Mouse (Mus musculus): ENCODE measurements around the gene Sec1.

Sec1 gene

DNA sequence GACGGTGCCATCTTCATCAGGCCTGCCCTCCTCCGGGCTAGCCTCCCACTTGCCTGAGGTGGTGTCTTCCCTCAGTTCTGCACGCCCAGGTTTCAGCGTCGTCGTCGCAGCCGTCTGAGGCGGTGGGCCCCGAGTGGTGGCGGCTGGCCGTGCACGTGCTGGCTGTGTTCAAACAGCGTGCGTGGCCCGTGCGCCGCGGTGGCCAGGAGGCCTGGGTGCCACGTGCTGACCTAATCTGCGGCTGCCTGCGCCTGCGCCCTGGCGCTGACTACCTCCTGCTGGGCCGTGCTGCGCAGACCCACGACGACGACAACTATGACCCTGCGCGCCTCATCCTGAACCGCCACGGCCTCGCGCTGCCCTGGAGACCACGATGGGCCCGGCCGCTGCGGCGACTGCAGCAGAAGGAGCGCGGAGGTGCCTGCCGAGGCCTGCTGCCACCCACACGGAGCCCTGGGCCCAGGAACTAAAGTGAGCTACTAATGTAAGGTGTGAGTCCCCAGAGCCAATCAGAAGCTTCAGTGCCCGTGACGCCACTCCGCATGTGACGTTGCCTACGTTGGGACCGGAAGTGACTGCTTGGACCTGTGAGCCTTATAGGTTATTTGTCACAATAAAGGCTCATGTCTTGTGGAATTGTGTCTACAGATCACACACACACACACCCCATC is at the start of gene Sec1:
TSS of gene Sec1 (minus strand) at position 482 of the 671 bp plus-strand sequence.
- no peak for DNase-seq (ENCODE audit: extremely low spot score, low read depth, low spot score)

DNA sequence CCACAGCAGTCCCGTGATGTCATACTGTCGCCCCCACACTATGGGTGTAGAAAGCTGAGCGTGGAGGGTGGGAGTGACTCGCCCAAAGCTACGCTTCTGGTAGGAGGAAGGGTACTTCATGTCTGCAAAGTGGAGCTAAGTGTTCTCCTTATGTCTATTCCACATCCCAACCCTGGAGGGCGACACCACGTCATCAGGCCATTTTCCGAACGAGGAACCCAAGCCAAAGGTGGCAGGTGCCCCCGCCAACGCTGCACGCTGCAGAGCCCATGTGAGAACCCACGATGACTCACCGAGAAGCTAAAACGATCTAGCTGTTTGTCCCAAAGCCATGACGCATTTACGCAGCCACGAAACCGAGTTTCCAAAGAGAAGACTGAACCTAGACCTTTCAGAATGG is 48.1 kb upstream of the Sec1 start:
- DNase-seq (ENCODE audit: extremely low spot score, low read depth, low spot score): no peak

DNA sequence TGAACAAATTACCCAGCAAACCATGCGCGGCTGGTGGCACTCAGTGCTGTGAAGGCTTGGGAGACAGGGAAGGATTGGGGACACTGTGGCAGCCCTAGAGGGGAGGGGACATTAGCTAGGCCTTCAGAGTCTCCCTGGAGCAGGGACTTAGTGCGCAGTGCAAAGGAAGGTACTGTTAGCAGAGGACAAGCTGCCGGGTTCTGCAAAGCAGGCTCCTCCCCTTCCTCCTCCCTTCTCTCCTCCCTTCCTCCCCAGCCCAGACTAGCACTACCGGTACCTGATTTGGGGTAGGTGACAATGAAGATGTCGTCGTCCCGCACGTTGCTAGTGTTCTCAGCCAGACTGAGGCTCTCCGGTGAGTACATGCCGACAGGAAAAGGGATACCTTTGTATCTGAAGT is 47.6 kb upstream of the Sec1 start:
- DNase-seq (ENCODE audit: extremely low spot score, low read depth, low spot score): no peak

DNA sequence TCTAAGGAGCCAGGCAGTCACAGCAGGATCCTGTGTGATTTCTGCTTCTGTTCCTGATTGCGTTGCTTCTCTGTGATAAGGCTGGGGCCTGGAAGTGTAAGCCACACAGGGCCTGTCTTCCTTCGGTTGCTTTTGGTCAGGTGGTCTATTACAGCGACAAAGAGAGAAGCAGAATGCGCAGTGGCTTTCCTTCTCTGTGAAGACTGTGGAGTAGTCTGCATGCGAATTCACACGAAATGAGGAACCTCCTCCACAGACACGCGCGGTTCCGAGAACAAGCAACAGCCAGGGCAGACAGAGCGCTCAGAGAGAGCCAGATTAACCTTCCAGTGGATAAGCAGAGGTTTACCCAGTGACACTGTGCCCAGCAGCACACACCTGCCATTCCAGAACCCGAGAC is 47.1 kb upstream of the Sec1 start:
- no peak for DNase-seq (ENCODE audit: extremely low spot score, low read depth, low spot score)

DNA sequence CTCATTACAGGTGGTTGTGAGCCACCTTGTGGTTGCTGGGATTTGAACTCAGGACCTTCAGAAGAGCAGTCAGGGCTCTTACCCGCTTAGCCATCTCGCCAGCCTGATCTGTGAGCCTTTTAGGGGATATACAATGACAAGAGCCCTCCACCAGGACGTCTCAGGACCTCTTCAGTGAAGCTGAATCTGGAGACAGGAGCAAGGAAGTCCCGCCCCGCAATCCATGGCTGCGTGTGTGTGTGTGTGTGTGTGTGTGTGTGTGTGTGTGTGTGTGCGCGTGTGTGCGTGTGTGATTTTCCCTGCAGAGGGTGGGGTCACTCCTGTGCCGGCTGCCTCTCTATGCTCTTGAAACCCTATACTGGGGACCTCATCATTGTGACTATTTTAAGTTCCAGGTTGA is 45.6 kb upstream of the Sec1 start:
- no peak for DNase-seq (ENCODE audit: extremely low spot score, low read depth, low spot score)

DNA sequence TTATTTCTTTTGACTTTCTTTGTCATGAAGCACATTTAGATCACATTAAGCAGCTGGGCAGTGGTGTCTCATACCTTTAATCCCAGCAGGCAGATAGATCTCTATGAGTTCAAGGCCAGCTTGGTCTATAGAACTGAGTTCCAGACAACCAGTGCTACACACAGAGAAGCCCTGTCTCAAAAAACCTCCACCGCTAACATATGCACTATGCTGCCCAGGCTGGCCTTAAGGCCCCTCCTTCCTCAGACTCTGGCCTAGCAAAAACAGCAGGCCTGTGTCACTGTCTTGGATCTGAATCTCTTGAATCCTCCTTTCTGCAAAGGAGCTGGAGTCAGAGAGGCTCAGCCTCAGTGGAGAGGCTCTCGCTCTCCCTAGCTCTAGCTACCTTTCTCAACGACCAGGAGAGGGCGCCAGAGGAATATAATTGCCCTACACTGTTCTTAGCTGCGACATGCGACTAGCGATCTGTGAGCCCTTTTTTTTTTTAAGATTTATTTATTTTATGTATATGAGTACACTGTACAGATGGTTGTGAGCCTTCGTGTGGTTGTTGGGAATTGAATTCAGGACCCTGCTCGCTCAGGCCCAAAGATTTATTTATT is 45.1 kb upstream of the Sec1 start:
- DNase-seq (ENCODE audit: extremely low spot score, low read depth, low spot score): no peak

DNA sequence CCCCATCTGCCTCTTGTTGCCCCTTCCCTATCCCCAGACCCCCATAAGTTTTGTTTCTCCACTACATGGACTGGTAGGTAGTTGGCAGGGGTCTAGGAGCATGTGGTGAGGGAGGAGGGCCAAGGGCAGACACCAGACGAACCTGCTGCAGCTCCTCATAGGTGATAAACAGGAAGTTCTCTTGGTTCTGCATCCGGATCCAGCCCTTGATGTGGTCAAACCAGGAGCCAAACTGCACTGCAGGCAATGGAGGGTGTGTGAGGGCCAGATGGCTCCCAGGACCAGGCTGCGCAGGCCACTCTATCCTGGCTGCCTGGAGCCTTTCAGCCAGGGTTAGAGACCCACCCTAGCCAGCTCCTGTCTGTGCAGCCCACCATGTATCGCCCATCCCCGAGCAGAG is 39.3 kb upstream of the Sec1 start:
- DNase-seq (ENCODE audit: extremely low spot score, low read depth, low spot score): no peak

DNA sequence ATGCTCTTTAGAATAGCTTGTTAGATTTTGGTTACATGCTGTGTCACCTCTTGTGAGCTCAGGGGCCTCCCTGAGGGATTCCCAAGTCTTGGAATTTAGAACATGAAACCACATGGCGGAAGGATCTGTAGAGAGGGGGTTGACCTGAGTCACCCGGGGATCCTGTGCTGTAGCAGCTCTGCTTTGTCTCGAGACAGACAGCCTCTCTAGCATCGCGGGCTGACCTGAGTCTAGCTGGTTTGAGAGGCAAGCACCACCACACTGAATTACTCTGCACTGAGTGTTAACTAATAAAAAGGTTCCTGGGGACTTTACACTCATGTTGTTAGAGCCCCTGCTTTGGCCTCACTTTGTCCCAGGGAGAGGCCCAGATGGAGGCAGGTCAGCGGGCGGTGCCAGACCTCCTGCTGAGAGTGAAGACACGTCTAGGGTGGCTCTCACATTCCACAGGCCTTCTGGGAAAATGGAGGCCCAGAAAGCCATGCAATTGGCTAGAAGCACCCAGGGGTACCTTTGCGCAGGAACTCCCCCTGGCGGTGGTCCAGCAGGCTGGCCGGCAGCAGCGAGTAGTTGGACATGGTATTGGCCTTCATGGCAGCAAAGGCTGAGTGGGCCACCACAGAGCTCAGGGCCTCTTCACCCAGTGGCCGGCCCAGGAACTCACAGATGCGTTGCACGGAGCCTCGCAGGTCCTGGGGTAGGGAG is 36.7 kb upstream of the Sec1 start:
- DNase-seq (ENCODE audit: extremely low spot score, low read depth, low spot score): no peak

DNA sequence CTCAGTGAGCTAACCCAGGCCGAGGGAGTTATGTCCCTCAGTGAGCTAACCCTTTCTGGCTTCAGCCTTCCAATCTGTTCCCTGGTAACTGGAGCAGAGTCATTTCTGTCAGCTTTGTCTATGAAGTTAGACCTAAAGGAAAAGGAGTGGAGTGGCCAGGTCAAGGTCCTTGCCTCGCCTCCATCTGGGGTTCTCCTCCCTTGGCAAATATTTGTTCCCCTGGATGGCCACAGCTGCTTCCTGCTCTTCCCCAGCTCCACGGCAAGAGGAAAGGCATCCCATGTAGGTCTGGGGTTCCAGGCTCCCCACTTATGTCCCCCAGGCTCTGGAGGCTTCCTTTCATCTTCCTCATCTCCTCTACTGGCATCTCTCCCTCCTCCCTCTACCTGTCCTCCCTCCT is 33.4 kb upstream of the Sec1 start:
- DNase-seq (ENCODE audit: extremely low spot score, low read depth, low spot score): no peak

DNA sequence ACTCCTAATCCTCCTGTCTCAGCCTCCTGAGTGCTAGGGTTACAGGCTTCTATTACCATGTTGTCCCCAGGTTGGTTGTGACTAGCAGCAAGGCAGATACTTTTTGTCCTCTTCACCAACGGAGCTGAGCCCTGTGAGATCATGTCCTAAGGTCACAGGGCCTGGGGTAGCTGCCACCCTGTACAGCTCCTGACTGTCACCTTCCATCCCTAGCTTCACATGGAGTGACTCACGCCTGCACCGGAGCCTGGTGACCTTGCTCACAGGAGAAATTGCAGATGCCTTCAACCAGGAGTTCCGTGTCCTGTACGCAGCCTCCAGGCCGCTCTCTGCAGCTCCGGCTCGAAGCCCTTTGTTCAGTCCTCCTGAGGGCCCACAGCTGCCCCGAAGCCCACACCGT is 32.2 kb upstream of the Sec1 start:
- no peak for DNase-seq (ENCODE audit: extremely low spot score, low read depth, low spot score)

DNA sequence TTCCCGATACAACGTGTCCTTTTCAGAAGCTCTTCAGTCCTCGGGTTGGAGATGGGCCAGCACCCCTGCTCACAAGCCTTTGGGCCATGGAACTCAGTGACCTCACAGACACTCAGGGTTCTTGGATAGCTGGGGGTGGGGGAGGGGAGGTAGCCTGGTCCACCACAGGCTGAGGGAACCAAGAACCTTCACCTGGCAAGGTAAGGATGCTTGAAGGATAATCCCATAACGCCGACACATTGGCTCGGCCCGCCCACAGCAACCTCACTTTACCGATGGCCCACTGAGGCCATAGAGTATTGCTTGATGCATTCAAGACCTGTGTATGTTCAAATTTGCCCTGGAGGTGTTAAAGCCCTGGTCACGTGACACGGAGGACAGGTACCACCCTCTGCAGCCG is 31.5 kb upstream of the Sec1 start, which contains the start of gene Spaca4:
TSS of gene Spaca4 (minus strand) at position 101 of the 400 bp plus-strand sequence.
- no peak for DNase-seq (ENCODE audit: extremely low spot score, low read depth, low spot score)

DNA sequence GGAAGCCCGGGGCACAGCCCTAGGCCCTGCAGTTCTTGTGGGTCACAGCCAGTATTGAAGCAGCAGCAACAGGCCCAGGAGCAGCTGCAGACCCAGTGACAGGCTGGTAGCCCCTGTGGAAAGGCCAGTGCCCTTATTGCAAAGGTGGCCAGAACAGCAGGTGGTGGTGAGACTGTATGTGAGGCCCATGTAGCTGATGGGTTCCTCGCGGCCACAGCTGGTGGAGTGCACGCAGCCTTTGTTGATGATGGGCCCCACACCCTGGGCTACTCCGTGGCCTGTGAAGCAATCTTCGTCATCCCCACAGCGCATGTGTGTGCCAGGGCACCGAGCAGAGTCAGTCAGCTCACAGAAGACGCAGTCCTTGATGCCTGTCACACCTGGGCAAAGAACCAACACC is 30.9 kb upstream of the Sec1 start:
- DNase-seq (ENCODE audit: extremely low spot score, low read depth, low spot score): no peak

DNA sequence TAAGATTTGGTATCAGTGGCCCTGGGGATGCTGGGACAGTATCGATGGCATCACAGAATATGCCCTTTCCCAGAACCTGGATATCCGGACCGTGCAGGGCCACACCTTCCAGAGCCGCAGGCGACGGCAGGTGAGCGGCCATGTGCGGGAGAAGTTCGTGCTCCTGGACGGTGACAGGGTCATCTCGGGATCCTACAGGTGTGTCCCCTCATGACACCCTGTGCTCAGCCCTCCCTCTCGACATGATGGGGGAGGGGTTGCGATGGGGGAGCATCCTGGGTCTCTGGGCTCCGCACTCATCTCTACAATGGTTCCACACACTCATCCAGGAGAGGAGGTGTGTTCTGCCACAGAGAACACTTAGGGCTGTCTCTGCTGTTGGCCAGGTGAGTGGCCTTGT is 29.6 kb upstream of the Sec1 start:
- DNase-seq (ENCODE audit: extremely low spot score, low read depth, low spot score): no peak

DNA sequence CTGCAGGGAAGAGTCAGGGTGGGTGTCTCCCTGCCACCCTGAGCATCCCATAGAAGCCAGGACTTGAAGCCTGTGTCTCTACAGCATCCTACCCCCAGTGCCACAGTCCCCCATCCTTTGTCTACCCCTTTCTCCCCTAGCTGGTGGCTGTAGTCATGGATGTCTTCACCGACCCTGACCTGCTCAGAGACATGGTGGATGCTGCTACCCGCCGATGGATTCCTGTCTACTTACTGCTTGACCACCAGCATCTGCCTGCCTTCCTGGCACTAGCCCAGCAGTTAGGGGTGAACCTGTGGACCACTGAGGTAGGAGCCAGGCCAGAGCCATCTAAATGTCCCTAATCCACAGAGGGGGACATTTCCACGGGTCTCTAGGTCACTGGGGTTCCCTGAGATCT is 29.1 kb upstream of the Sec1 start:
- DNase-seq (ENCODE audit: extremely low spot score, low read depth, low spot score): no peak

DNA sequence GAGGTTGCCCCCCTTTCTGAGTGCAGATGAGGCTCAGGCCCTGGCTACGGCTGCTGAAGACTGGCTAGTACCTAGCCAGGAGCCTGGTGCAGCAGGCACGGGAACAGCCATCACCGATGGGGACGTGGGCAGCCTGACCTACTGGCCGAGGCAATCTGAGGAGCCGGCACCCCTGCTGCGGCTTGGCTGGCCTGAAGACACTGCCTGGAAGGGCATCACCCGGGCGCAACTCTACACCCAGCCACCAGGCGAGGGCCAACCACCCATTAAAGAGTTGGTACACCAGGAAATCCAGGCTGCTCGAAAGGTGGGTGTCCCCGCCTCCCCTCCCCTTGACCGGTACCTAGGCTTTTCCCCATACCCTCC is 28.1 kb upstream of the Sec1 start:
- DNase-seq (ENCODE audit: extremely low spot score, low read depth, low spot score): no peak

DNA sequence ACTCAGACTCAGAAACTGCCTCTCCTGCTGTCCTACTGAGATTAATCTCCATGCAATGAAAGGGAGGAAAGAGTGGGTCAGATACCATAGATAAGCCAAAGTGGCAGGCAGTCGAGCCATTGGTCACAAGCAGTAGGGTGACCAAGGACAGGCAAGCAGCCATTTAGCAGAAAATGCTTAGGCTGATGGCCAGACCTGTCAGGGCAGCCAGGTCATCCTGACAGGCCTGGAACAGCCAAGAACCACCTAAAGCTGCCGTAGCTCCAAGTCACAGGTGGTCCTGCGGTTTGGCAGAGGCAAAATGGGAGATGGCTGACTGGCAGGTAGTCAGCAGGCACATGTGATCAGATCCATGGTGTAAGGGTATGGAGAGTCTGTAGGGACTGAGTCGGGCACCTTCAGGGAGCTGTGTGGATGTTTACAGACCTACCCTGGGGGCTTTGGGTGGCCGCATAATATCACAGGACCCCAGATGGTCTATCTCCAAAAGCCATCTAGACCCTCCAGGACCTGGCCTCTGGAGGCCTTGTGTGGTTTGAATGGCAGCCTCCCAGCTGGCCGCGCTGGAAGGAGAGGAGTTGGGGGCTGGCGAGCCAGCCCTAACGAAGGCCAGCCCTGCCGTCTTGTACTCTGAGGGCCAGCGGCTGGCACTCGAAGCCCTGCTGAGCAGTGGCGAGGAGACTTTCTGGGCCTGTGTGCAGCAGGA is 27.6 kb upstream of the Sec1 start:
- no peak for DNase-seq (ENCODE audit: extremely low spot score, low read depth, low spot score)

DNA sequence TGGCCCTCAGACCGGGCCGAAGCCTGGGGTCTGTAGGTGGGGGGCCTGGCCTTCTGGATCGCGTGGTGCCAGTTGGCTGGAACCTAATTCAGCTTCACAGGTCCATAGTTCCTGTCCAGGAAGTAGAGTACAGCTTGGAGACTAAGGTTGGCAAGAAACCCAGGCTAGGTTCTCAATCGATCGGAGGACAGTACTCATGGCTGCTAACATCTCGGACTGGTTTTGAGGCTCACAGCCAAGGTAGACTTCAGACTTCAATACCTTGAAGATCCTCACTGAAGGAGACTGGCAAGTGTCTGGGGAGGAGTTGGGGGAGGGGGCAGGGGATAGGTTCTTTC is 27.0 kb upstream of the Sec1 start:
- DNase-seq (ENCODE audit: extremely low spot score, low read depth, low spot score): no peak

DNA sequence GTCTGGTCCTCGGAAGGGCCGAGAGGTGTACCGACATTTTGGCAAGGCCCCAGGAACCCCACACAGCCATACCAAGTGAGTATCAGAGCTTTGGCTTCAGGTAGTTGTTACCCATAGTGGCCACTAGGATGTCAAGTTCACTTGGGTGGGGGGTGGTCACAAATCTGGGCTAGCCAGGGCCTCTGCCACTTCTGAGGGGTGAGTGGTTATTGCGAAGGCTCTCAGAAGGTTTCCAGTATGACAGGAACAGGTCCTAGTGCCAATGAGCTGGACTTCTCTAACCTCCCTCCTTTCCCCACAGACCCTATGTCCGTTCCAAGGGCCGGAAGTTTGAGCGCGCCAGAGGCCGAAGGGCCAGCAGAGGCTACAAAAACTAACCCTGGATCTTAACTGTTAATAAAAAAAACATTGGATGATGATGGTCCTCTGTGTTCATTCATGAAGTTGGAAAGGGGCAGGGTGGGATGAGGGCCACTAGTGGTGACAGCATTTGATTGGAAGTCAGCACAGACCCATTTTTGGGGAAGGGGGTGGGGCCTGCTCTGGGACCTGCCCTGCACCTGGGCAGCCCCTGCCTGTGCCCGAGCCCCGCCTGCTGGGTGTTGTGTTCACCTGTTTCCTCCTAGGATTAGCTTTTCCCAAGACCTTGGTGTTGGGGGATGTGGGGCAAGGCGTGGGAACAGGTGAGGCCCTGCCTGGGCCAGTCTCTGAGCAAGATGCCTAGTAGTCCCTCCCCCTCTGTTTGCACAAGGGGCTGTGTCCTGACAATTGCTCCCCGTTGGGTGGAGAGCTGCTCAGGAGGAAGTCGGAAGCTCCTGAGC is 26.4 kb upstream of the Sec1 start, which contains the start of gene Fam83e:
TSS of gene Fam83e (plus strand) at position 800 of the 821 bp plus-strand sequence.
- DNase-seq (ENCODE audit: extremely low spot score, low read depth, low spot score): no peak

DNA sequence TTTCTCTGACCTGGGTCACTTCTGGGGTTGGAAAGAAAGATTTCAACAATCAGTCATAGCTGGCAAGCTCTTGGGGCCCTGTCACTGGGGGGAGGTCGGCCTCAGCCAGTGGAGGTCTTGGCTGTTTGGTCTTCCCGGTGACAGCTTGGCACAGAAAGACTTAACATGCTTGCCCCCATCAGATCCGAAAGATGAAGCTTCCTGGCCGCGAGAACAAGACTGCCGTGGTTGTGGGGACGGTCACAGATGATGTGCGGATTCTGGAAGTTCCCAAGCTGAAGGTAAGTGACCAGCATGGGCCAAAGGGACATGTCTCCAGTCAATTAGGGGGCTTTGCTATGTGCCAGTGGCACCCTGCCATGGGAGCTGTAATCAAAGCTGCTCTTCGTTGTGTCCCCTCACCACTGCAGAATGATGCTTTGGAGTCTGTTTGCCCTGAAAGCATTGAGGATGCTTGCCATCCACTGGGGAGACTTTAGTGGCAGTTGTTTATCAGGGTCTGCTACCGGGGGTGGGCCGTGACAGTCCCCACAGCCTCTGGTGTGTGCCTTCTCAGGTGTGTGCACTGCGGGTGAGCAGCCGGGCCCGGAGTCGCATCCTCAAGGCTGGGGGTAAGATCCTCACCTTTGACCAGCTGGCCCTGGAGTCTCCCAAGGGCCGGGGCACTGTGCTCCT is 25.7 kb upstream of the Sec1 start:
- no peak for DNase-seq (ENCODE audit: extremely low spot score, low read depth, low spot score)

DNA sequence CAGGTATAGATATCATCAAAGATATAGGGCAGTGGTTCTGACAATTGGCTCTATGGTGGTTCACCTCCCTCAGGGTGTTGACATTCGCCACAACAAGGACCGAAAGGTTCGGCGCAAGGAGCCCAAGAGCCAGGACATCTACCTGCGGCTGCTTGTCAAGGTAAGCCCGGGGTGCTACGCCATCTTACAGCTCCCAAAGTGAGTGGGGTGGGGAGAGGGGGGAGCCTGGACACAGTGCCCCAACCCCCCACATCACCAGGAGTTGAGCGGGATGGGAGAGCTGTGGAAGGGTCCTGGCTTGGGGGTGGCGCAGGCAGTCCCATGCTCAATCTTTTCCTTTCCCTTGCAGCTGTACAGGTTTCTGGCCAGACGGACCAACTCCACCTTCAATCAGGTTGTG is 25.0 kb upstream of the Sec1 start:
- no peak for DNase-seq (ENCODE audit: extremely low spot score, low read depth, low spot score)

DNA sequence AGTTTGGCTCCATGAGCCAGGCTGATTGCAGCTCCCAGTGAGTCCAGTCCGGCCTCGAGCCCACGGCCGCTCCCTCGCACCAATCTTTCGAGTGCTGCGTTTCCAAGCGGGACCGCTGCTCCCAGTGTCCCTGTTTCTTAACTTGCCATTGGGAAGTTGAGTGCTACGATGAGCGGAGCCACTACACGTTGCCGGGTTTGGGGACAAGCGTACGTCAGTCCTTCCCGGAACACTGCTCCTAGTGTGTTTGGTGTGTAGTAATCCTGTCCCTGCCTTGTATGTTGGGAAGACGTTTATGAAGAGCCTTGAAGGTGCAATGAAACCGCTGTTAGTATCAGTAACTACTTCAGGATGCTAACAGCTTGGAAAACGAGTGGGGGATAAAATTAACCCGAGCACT is 24.1 kb upstream of the Sec1 start:
- DNase-seq (ENCODE audit: extremely low spot score, low read depth, low spot score): no peak
